Comparison of ENCODE assay signal across 29 mouse cellular contexts in genomic region chr9:79938416-79939206, GRCm38 (mm10).
DNase-seq lines count a peak whose midpoint lies in the region; ATAC-seq and TF ChIP-seq lines count a peak whose summit lies in the region.
"Had no signal": no experiment of that assay in that cellular context is flagged by ENCODE, and none has a peak within 500 bp of the region (broad histone marks: within the 10 kb centered on the region; RNA-seq: fewer than 3 reads in every experiment).

No protein-coding gene starts in this region.

- no peaks in the 10 kb centered on the region for H3K36me3 ChIP-seq in kidney, postnatal 0 days (ENCODE audit: insufficient read depth, low read length)
- no peaks in the 10 kb centered on the region for H3K36me3 ChIP-seq in kidney, embryonic 14.5 days (ENCODE audit: control insufficient read depth, insufficient read depth, low read length)
- H3K36me3 ChIP-seq in lung, embryonic 15.5 days: no peaks in the 10 kb centered on the region
- no peaks in the 10 kb centered on the region for H3K36me3 ChIP-seq in stomach, postnatal 0 days (ENCODE audit: control insufficient read depth, insufficient read depth, low read length)
- H3K36me3 ChIP-seq: embryonic facial prominence, embryonic 12.5 days; G1E; limb, embryonic 10.5 days; limb, embryonic 15.5 days; liver, embryonic 13.5 days; midbrain, embryonic 12.5 days; neural tube, embryonic 12.5 days had no signal

- no peak overlapping the region for H3K4me3 ChIP-seq in gastrocnemius, adult 2 months
- no peak overlapping the region for H3K4me3 ChIP-seq in kidney, postnatal 0 days (replicated peaks; ENCODE audit: low read depth, low read length)
- H3K4me3 ChIP-seq in kidney, embryonic 14.5 days (ENCODE audit: low read length): no peak overlapping the region
- H3K4me3 ChIP-seq in lung, embryonic 15.5 days: no peak overlapping the region
- no peak overlapping the region for H3K4me3 ChIP-seq in stomach, postnatal 0 days (ENCODE audit: low read depth, low read length)
- H3K4me3 ChIP-seq: embryonic facial prominence, embryonic 12.5 days; limb, embryonic 10.5 days; limb, embryonic 15.5 days; liver, embryonic 13.5 days; megakaryocyte, embryonic 14.5 days; midbrain, embryonic 12.5 days; myocyte; neural tube, embryonic 12.5 days had no signal

- H3K4me2 ChIP-seq in kidney, postnatal 0 days (ENCODE audit: low read length): no peak overlapping the region
- no peak overlapping the region for H3K4me2 ChIP-seq in kidney, embryonic 14.5 days (replicated peaks; ENCODE audit: low read depth, low read length)
- no peak overlapping the region for H3K4me2 ChIP-seq in lung, embryonic 15.5 days
- no peak overlapping the region for H3K4me2 ChIP-seq in stomach, postnatal 0 days (replicated peaks; ENCODE audit: low read depth)
- H3K4me2 ChIP-seq: embryonic facial prominence, embryonic 12.5 days; hindbrain, embryonic 14.5 days; limb, embryonic 15.5 days; liver, embryonic 13.5 days; midbrain, embryonic 12.5 days; neural tube, embryonic 12.5 days had no signal

- no peaks in the 10 kb centered on the region for H3K9me3 ChIP-seq in kidney, postnatal 0 days (replicated peaks; ENCODE audit: low read length)
- no peaks in the 10 kb centered on the region for H3K9me3 ChIP-seq in kidney, embryonic 14.5 days (ENCODE audit: control insufficient read depth, low read length)
- H3K9me3 ChIP-seq in lung, embryonic 15.5 days: no peaks in the 10 kb centered on the region
- H3K9me3 ChIP-seq in stomach, postnatal 0 days (ENCODE audit: control insufficient read depth, low read length): no peaks in the 10 kb centered on the region
- H3K9me3 ChIP-seq: embryonic facial prominence, embryonic 12.5 days; G1E; limb, embryonic 10.5 days; limb, embryonic 15.5 days; liver, embryonic 13.5 days; megakaryocyte, embryonic 14.5 days; midbrain, embryonic 12.5 days; neural tube, embryonic 12.5 days had no signal

- H3K9ac ChIP-seq in kidney, postnatal 0 days (ENCODE audit: low read depth, low read length): no peak overlapping the region
- no peak overlapping the region for H3K9ac ChIP-seq in kidney, embryonic 14.5 days (ENCODE audit: low read depth, low read length)
- H3K9ac ChIP-seq in lung, embryonic 15.5 days: no peak overlapping the region
- no peak overlapping the region for H3K9ac ChIP-seq in stomach, postnatal 0 days (ENCODE audit: low read length)
- H3K9ac ChIP-seq: embryonic facial prominence, embryonic 12.5 days; hindbrain, embryonic 14.5 days; limb, embryonic 15.5 days; liver, embryonic 13.5 days; midbrain, embryonic 12.5 days; neural tube, embryonic 12.5 days had no signal

- no peaks in the 10 kb centered on the region for H3K4me1 ChIP-seq in kidney, postnatal 0 days (replicated peaks; ENCODE audit: insufficient read depth, low read length)
- H3K4me1 ChIP-seq in kidney, embryonic 14.5 days (ENCODE audit: control insufficient read depth, insufficient read depth, low read length): no peaks in the 10 kb centered on the region
- no peaks in the 10 kb centered on the region; the same call in 1 of the 2 replicates for H3K4me1 ChIP-seq in lung, embryonic 15.5 days
- H3K4me1 ChIP-seq in stomach, postnatal 0 days (replicated peaks; ENCODE audit: control insufficient read depth, insufficient read depth): no peaks in the 10 kb centered on the region
- H3K4me1 ChIP-seq: embryonic facial prominence, embryonic 12.5 days; limb, embryonic 15.5 days; liver, embryonic 13.5 days; megakaryocyte, embryonic 14.5 days; midbrain, embryonic 12.5 days; neural tube, embryonic 12.5 days had no signal

- ATAC-seq in kidney, postnatal 0 days (replicated peaks; ENCODE audit: low FRiP score, low read depth): no peak
- no peak for ATAC-seq in kidney, embryonic 14.5 days (ENCODE audit: low FRiP score, low TSS enrichment)
- ATAC-seq in lung, embryonic 15.5 days (ENCODE audit: borderline replicate concordance, extremely low read depth, low FRiP score, low TSS enrichment): peak; percentile 76; the same call in 1 of the 2 replicates
- no peak for ATAC-seq in stomach, postnatal 0 days (ENCODE audit: low FRiP score, low TSS enrichment)
- ATAC-seq: forebrain, embryonic 14.5 days; intestine, postnatal 0 days; Patski had no signal

- WGBS in kidney, postnatal 0 days: 54% methylated on average over 11 of the region's 11 CpGs
- WGBS in kidney, embryonic 14.5 days: 64% methylated on average over 11 of the region's 11 CpGs
- WGBS in lung, embryonic 15.5 days: 51% methylated on average over 11 of the region's 11 CpGs
- 56% methylated on average over 11 of the region's 11 CpGs for WGBS in stomach, postnatal 0 days

- H3K27me3 ChIP-seq in kidney, postnatal 0 days (ENCODE audit: insufficient read depth, low read length): no peaks in the 10 kb centered on the region
- H3K27me3 ChIP-seq in kidney, embryonic 14.5 days (ENCODE audit: control insufficient read depth, insufficient read depth, low read length): no peaks in the 10 kb centered on the region
- no peaks in the 10 kb centered on the region for H3K27me3 ChIP-seq in lung, embryonic 15.5 days
- H3K27me3 ChIP-seq in stomach, postnatal 0 days (ENCODE audit: control insufficient read depth, insufficient read depth, low read length): no peaks in the 10 kb centered on the region
- H3K27me3 ChIP-seq: embryonic facial prominence, embryonic 12.5 days; limb, embryonic 15.5 days; liver, embryonic 13.5 days; megakaryocyte, embryonic 14.5 days; midbrain, embryonic 12.5 days; neural tube, embryonic 12.5 days; Patski had no signal

- TF ChIP-seq CTCF in gastrocnemius, adult 2 months (IDR thresholded peaks at IDR 0.05): no peak
- no peak for TF ChIP-seq CTCF in kidney, postnatal 0 days (IDR thresholded peaks at IDR 0.05; ENCODE audit: low read depth)
- no peak for TF ChIP-seq CTCF in stomach, postnatal 0 days (IDR thresholded peaks at IDR 0.05; ENCODE audit: low read depth)

- H3K27ac ChIP-seq in gastrocnemius, adult 2 months: peak overlapping the region; percentile 50
- no peak overlapping the region for H3K27ac ChIP-seq in kidney, postnatal 0 days
- H3K27ac ChIP-seq in kidney, embryonic 14.5 days (ENCODE audit: low read depth, low read length): no peak overlapping the region
- H3K27ac ChIP-seq in lung, embryonic 15.5 days: no peak overlapping the region
- H3K27ac ChIP-seq in stomach, postnatal 0 days (replicated peaks): no peak overlapping the region
- H3K27ac ChIP-seq: embryonic facial prominence, embryonic 12.5 days; hindbrain, embryonic 14.5 days; limb, embryonic 10.5 days; limb, embryonic 15.5 days; liver, embryonic 13.5 days; midbrain, embryonic 12.5 days; neural tube, embryonic 12.5 days had no signal

- TF ChIP-seq EP300 in stomach, postnatal 0 days (optimal IDR thresholded peaks at IDR 0.05): no peak

- DNase-seq in gastrocnemius, adult 2 months: no peak
- no peak for DNase-seq in gastrocnemius, postnatal 36 days
- peak; percentile 56 for DNase-seq in kidney, postnatal 0 days (ENCODE audit: low spot score)
- DNase-seq in lung, postnatal 36 days: no peak
- peak; percentile 5 for DNase-seq in stomach, postnatal 0 days (ENCODE audit: low spot score)
- DNase-seq: adrenal gland, postnatal 14 days; cerebellum, adult 11-12 months; cerebellum, adult 9-11 months; embryo, embryonic 11 days; liver, embryonic 13.5 days; lung, adult 2 months; right cerebral cortex, adult 18-20 months; spleen, adult 18-20 months; thymus, adult 18-20 months; thymus, postnatal 25 days had no signal

- intact Hi-C loops in gastrocnemius, adult 2 months (cut with DNase I): no loop called here
- intact Hi-C loops in gastrocnemius, postnatal 36 days (cut with DNase I): no loop called here

Comparison
In these comparisons a context has a peak if more than half of its experiments do, and no peak if none do; other contexts are left out.
1. DNase-seq: peak in kidney, postnatal 0 days (single experiment) and stomach, postnatal 0 days (single experiment); none in gastrocnemius, adult 2 months (single experiment), gastrocnemius, postnatal 36 days (0 of 2) and lung, postnatal 36 days (single experiment).